Mouse (Mus musculus): ENCODE data around the gene Rtl1.

DNA sequence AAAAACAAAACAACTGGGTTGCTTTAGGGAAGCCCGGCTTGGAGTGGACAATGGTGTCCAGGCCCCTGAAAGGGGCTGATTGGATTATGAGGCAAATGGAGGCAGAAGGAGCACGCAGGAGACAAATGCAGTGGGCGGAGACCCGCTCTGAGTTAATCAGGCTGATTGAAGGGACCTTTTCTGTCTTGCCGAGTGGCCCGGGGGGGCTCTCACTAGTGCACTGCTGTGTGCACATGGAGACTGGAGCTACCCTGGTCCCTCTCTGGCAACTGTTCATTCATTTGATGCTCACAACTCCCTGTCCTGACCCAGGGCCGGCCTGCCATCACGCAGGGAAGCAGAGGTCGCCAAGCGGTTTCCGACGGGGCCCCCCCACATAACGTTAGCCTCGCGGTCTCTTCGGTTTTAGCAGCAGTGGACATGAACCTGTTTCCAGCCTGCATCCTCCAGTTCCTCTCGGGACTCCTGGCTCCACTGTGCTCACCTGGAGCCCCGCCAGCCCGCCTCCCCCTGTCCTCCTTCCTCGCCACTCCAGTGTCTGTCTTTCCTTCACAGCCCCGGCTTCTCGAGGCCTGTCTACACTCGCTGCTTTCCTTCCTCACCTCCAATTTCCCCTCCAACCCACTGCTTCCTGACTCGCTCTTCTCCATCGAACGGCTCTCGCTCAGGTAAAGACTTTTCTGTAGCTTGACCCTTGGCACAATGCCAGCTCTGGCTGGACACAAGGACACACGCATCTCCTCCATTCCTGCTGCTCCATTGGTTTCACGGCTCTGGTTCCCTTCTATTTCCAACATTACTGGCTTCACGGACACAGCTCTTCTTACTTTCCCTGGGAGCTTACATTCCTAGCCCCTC, 54.0 kb downstream of the Rtl1 start:
- TF ChIP-seq ZC3H11A (IDR thresholded peaks at IDR 0.05; ENCODE audit: borderline replicate concordance, low read depth, low read length) (no peak), HCFC1 (IDR thresholded peaks at IDR 0.05; ENCODE audit: borderline replicate concordance, insufficient read depth, low read length) (no peak), MAFK (IDR thresholded peaks at IDR 0.05; ENCODE audit: insufficient read depth, low read depth, low read length) (no peak), CHD2 (IDR thresholded peaks at IDR 0.05; ENCODE audit: low read depth, low read length) (no peak)

Data from ES-E14 (cell line).